Mouse (Mus musculus) midbrain, embryonic 14.5 days (tissue): ENCODE results near the gene Hrct1. TPM values are rescaled to one million over a fixed set of nuclear protein-coding genes. Genes with fewer than 3 reads are reported as not detected.

Experiments used
- ATAC-seq: fragments of 200-750 bp; cut with Nextera tagmentation; 2 replicates; pipeline ENCODE4 v1.8.0; 2017; ENCODE audit warnings: moderate number of reproducible peaks, moderate library complexity; ENCODE audit not compliant: low FRiP score, low TSS enrichment
- DNase-seq: peaks from one replicate; pipeline ENCODE4 v3.0.0-alpha.2; 2015
- H3K27ac ChIP-seq: fragments of 300-500 bp; sonication (generic); replicated peaks from 2 replicates; pipeline ENCODE4 v1.5.1; 2014; ENCODE audit warnings: mild to moderate bottlenecking, low read depth, low read length, moderate library complexity
- H3K27me3 ChIP-seq: fragments of 300-500 bp; sonication (generic); 2 replicates; pipeline ENCODE4 v1.6.1; 2014; ENCODE audit warnings: low read length, control low read depth, mixed read lengths; ENCODE audit not compliant: control insufficient read depth, insufficient read depth
- H3K36me3 ChIP-seq: fragments of 300-500 bp; sonication (generic); 2 replicates; pipeline ENCODE4 v1.6.1; 2014; ENCODE audit warnings: low read length, control low read depth; ENCODE audit not compliant: control insufficient read depth, insufficient read depth
- H3K4me1 ChIP-seq: fragments of 300-500 bp; sonication (generic); 2 replicates; pipeline ENCODE4 v1.6.1; 2014; ENCODE audit warnings: mild to moderate bottlenecking, antibody characterized with exemption, low read length, control low read depth; ENCODE audit not compliant: control insufficient read depth, insufficient read depth
- H3K4me2 ChIP-seq: fragments of 300-500 bp; sonication (generic); 2 replicates; pipeline ENCODE4 v1.6.1; 2014; ENCODE audit warnings: mild to moderate bottlenecking, low read length, moderate library complexity
- H3K4me3 ChIP-seq: fragments of 300-500 bp; sonication (generic); replicated peaks from 2 replicates; pipeline ENCODE4 v1.5.1; 2014; ENCODE audit warnings: low read depth, low read length
- H3K9ac ChIP-seq: fragments of 300-500 bp; sonication (generic); replicated peaks from 2 replicates; pipeline ENCODE4 v1.6.1; 2014; ENCODE audit warnings: mild to moderate bottlenecking, low read length, moderate library complexity
- H3K9me3 ChIP-seq: fragments of 300-500 bp; sonication (generic); 2 replicates; pipeline ENCODE4 v1.6.1; 2016; ENCODE audit warnings: low read length, control low read depth, mixed read lengths; ENCODE audit not compliant: control insufficient read depth
- WGBS: fragments of 180-500 bp; shearing (Covaris S2); extraction: QIAGEN DNeasy Blood & Tissue Kit; methylation state at CpG from one replicate; pipeline ENCODE4 v1.1.7; 2014; 5-methylcytosine and 5-hydroxymethylcytosine counted together
- polyA plus RNA-seq: library from polyadenylated mRNA; unstranded; fragments of >200 nt; fragmentation: Nextera tagmentation; extraction: Ambion mirVana; gene quantifications from 2 replicates; pipeline ENCODE4 v1.2.1, GENCODE M21; 2014

The Hrct1 gene
- polyA plus RNA-seq: 0.20 and 0.30 TPM in 2 replicates

- ATAC-seq: no peak
- WGBS: 64% methylated on average over 3 of the region's 3 CpGs
- no peaks in the 10 kb centered on the region for H3K9me3 ChIP-seq
Observed at GRCm38 (mm10) chr4:43726995-43727394, at the start of gene Hrct1. Gene Hrct1 (plus strand): TSS chr4:43727188.

GRCm38 (mm10) chr4:43678541-43678940 is 48.4 kb upstream of the Hrct1 start:
- no peak overlapping the region for H3K4me2 ChIP-seq
- no peaks in the 10 kb centered on the region for H3K9me3 ChIP-seq
- ATAC-seq: no peak
- no peak overlapping the region for H3K9ac ChIP-seq
- peaks cover 96% of the 10 kb centered on the region for H3K36me3 ChIP-seq
- no peak overlapping the region for H3K4me3 ChIP-seq
- H3K27me3 ChIP-seq: no peaks in the 10 kb centered on the region
- 87% methylated on average over 6 of the region's 6 CpGs for WGBS
- no peak overlapping the region for H3K27ac ChIP-seq
- no peak for DNase-seq
- H3K4me1 ChIP-seq: no peaks in the 10 kb centered on the region

More at GRCm38 (mm10) chr4:43726995-43727394, at the start of gene Hrct1:
- no peak for DNase-seq
- Histone ChIP-seq H3K4me1 (no peaks in the 10 kb centered on the region), H3K4me3 (no peak within 1 kb of the TSS), H3K27me3 (no peaks in the 10 kb centered on the region), H3K9ac (no peak within 1 kb of the TSS), H3K36me3 (no peaks in the 10 kb centered on the region), H3K27ac (no peak within 1 kb of the TSS), H3K4me2 (no peak within 1 kb of the TSS)

- Histone ChIP-seq H3K27me3 (no peaks in the 10 kb centered on the region), H3K9me3 (no peaks in the 10 kb centered on the region), H3K36me3 (peaks cover 98% of the 10 kb centered on the region), H3K4me2 (no peak overlapping the region), H3K4me3 (no peak overlapping the region), H3K27ac (no peak overlapping the region), H3K9ac (no peak overlapping the region), H3K4me1 (no peaks in the 10 kb centered on the region)
- 91% methylated on average over 7 of the region's 7 CpGs for WGBS
- no peak for ATAC-seq
- DNase-seq: no peak
Observed at GRCm38 (mm10) chr4:43679416-43680043, 47.5 kb upstream of the Hrct1 start.

DNA sequence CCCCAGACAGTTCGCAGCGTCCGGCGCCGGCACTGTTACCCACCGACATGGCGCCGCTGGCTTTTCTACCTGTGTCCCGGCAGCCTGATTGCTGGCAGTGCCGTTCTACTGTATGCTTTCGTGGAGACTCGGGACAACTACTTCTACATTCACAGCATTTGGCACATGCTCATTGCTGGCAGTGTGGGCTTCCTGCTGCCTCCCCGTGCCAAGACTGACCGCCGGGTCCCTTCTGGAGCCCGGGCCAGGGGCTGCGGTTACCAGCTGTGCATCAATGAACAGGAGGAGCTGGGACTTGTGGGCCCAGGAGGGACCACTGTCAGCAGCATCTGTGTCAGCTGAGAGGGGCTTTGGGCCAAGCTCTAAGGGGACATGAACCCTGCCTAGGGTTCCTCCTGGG is 37.0 kb upstream of the Hrct1 start:
- Histone ChIP-seq H3K27ac (no peak overlapping the region), H3K4me3 (no peak overlapping the region), H3K27me3 (no peaks in the 10 kb centered on the region), H3K4me1 (no peaks in the 10 kb centered on the region), H3K4me2 (no peak overlapping the region), H3K9ac (no peak overlapping the region), H3K9me3 (no peaks in the 10 kb centered on the region), H3K36me3 (peaks cover 62% of the 10 kb centered on the region)
- WGBS: 93% methylated on average over 17 of the region's 17 CpGs
- ATAC-seq (no peak), DNase-seq (no peak)

DNA sequence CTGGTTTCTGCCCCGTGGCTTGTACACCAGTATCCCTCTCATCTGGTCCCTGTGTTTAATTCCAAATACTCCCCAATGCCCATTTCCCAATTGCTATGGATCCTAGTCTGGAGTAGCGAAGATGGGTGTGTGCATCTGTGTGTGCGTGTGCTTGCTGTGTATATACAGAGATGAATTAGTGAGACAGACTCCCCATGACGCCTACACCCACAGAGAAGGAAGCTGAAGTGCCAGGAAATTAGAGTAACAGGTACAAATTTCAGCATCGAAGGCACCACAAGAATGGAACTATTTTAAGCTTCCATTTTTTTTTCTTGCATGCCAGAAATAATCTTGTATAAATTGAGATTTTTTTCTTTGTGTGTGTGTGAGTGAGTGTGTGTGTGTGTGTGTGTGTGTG is 36.0 kb upstream of the Hrct1 start:
- Histone ChIP-seq H3K4me1 (no peaks in the 10 kb centered on the region), H3K9ac (no peak overlapping the region), H3K9me3 (no peaks in the 10 kb centered on the region), H3K27ac (no peak overlapping the region), H3K4me3 (no peak overlapping the region), H3K27me3 (no peaks in the 10 kb centered on the region), H3K36me3 (peaks cover 52% of the 10 kb centered on the region), H3K4me2 (no peak overlapping the region)
- ATAC-seq (no peak), DNase-seq (no peak)
- 83% methylated on average over 5 of the region's 5 CpGs for WGBS

- ATAC-seq (no peak), DNase-seq (no peak)
- H3K4me3 ChIP-seq: no peak overlapping the region
- no peak overlapping the region for H3K27ac ChIP-seq
- H3K27me3 ChIP-seq: no peaks in the 10 kb centered on the region
- H3K9ac ChIP-seq: no peak overlapping the region
- H3K36me3 ChIP-seq: peaks cover 26% of the 10 kb centered on the region
- WGBS: 75% methylated on average over 5 of the region's 5 CpGs
- H3K9me3 ChIP-seq: no peaks in the 10 kb centered on the region
- no peaks in the 10 kb centered on the region for H3K4me1 ChIP-seq
- H3K4me2 ChIP-seq: no peak overlapping the region
Observed at GRCm38 (mm10) chr4:43693806-43694241, 33.2 kb upstream of the Hrct1 start.

GRCm38 (mm10) chr4:43694439-43695248 is 32.3 kb upstream of the Hrct1 start:
- ATAC-seq (no peak), DNase-seq (no peak)
- Histone ChIP-seq H3K4me3 (no peak overlapping the region), H3K9ac (no peak overlapping the region), H3K4me2 (no peak overlapping the region), H3K27me3 (no peaks in the 10 kb centered on the region), H3K36me3 (peaks cover 18% of the 10 kb centered on the region), H3K27ac (no peak overlapping the region), H3K4me1 (no peaks in the 10 kb centered on the region), H3K9me3 (no peaks in the 10 kb centered on the region)
- 85% methylated on average over 1 of the region's 1 CpGs for WGBS

DNA sequence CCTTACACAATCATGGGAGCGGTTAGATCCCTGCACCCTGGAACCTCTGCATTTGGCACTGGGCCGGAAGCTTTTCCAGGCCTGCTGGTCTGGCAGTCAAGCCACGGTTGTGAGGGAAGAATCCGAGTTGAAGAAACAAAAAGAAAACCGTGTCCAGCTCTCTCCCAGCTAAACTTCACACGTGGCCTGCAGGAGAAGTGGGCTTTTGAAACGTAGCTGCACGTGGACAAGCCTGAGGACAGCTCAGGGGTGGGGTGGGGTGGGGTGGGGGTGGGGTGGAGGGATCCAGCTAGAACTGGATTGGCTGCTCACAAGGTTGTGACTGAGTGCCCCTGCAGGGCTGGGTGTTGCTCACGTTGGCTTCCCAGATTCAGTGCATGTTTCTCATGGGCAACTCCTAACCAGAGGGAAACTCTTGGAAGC is 31.7 kb upstream of the Hrct1 start:
- H3K9ac ChIP-seq: no peak overlapping the region
- no peak overlapping the region for H3K4me3 ChIP-seq
- no peak overlapping the region for H3K4me2 ChIP-seq
- ATAC-seq (no peak), DNase-seq (no peak)
- no peak overlapping the region for H3K27ac ChIP-seq
- H3K9me3 ChIP-seq: no peaks in the 10 kb centered on the region
- no peaks in the 10 kb centered on the region for H3K4me1 ChIP-seq
- H3K36me3 ChIP-seq: peaks cover 12% of the 10 kb centered on the region
- no peaks in the 10 kb centered on the region for H3K27me3 ChIP-seq
- WGBS: 28% methylated on average over 9 of the region's 9 CpGs

DNA sequence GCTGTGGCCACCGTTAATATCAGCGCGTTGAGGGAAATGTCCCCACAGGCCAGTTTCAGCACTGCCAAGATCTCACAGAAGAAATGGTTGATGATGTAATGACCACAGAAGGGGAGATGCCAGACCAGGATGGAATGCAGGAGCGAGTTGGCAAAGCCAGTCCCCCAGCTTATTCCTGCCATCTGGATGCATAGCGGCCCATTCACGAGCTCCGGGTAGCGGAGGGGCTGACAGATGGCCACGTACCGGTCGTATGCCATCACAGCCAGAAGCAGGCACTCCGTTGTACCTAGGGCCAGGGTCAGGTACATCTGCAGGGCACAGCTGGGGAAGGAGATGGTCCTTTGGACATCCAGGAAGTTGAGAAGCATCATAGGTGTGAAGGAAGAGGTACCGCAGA is 30.4 kb upstream of the Hrct1 start:
- no peak for DNase-seq
- Histone ChIP-seq H3K27ac (no peak overlapping the region), H3K9me3 (no peaks in the 10 kb centered on the region), H3K4me3 (no peak overlapping the region), H3K4me1 (no peaks in the 10 kb centered on the region), H3K36me3 (peaks cover 2% of the 10 kb centered on the region; the same call in 1 of the 2 replicates), H3K27me3 (no peaks in the 10 kb centered on the region), H3K4me2 (no peak overlapping the region), H3K9ac (no peak overlapping the region)
- ATAC-seq: no peak
- 89% methylated on average over 13 of the region's 13 CpGs for WGBS
